Mouse (Mus musculus): ENCODE results near the gene Hs3st1.

GRCm38 (mm10) chr5:39733013-39733749, 22.1 kb downstream of the Hs3st1 start:
- no peak for TF ChIP-seq CTCF (IDR thresholded peaks at IDR 0.05; ENCODE audit: low read depth)
- no peak for TF ChIP-seq EP300 (IDR thresholded peaks at IDR 0.05; ENCODE audit: low read depth)
